Mouse (Mus musculus): ENCODE measurements around the gene Gm21974. TPM values are rescaled to one million over a fixed set of nuclear protein-coding genes. Genes with fewer than 3 reads are reported as not detected.

Gm21974 gene
- polyA plus RNA-seq, 1 experiment from 2014 or later = not detected

GRCm38 (mm10) chr7:127876467-127877348, 18.5 kb downstream of the Gm21974 start, which contains the start of gene Zfp668:
Gene Zfp668, minus strand, starts transcription at chr7:127876828.
- Histone ChIP-seq H3K4me3 (replicated peaks) (peak within 1 kb of the TSS; percentile 90), H3K36me3 (peaks cover 58% of the 10 kb centered on the region), H3K27me3 (no peaks in the 10 kb centered on the region), H3K9me3 (no peaks in the 10 kb centered on the region), H3K4me2 (peak within 1 kb of the TSS; percentile 88), H3K27ac (peak within 1 kb of the TSS; percentile 99), H3K4me1 (replicated peaks) (peaks cover 27% of the 10 kb centered on the region), H3K9ac (replicated peaks) (peak within 1 kb of the TSS; percentile 97)
- under 1% methylated on average over 60 of the region's 60 CpGs for WGBS
- peak; percentile 71 for ATAC-seq (ENCODE audit: insufficient number of reproducible peaks, insufficient read depth, low FRiP score, low TSS enrichment, low read depth)

DNA sequence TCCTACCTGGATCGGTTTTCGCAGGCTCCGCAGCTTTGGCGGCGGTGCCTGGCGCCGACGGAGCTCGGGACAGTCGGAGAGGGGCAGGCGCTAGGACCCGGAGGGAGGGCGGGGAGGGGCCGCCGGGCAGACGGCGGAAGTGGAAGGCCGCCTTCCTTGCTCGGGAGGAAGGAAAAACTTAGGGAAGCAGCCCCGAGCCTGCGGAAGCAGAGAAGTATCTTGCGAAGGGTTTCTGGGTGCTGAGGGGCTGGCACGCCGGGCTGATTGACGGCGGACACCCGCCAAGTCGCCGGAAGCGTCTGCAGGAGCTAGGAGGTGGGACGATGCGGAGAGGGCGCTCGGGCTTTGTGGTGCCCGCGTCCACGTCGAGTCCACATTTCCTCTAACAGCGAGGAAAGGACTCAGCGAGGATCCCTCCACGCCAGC, 19.2 kb downstream of the Gm21974 start, which contains the start of gene Zfp646:
TSS of gene Zfp646 (plus strand) at position 181 of the 426 bp plus-strand sequence.
- peak; percentile 85 for ATAC-seq (ENCODE audit: insufficient number of reproducible peaks, insufficient read depth, low FRiP score, low TSS enrichment, low read depth)
- Histone ChIP-seq H3K36me3 (peaks cover 56% of the 10 kb centered on the region), H3K9me3 (no peaks in the 10 kb centered on the region), H3K27ac (peak within 1 kb of the TSS; percentile 99), H3K4me1 (replicated peaks) (peaks cover 27% of the 10 kb centered on the region), H3K9ac (replicated peaks) (peak within 1 kb of the TSS; percentile 97), H3K27me3 (no peaks in the 10 kb centered on the region), H3K4me3 (replicated peaks) (peak within 1 kb of the TSS; percentile 90), H3K4me2 (peak within 1 kb of the TSS; percentile 88)
- WGBS = 0% methylated on average over 41 of the region's 41 CpGs

- Histone ChIP-seq H3K4me2 (peak overlapping the region; percentile 88), H3K27ac (peak overlapping the region; percentile 99), H3K9ac (replicated peaks) (peak overlapping the region; percentile 97), H3K4me3 (replicated peaks) (peak overlapping the region; percentile 90), H3K36me3 (peaks cover 56% of the 10 kb centered on the region), H3K27me3 (no peaks in the 10 kb centered on the region), H3K9me3 (no peaks in the 10 kb centered on the region), H3K4me1 (replicated peaks) (peaks cover 27% of the 10 kb centered on the region)
- WGBS = 2% methylated on average over 33 of the region's 43 CpGs
- peak; percentile 96 for ATAC-seq (ENCODE audit: insufficient number of reproducible peaks, insufficient read depth, low FRiP score, low TSS enrichment, low read depth)
These were observed 19.6 kb downstream of the Gm21974 start for GRCm38 (mm10) chr7:127875627-127876001.

DNA sequence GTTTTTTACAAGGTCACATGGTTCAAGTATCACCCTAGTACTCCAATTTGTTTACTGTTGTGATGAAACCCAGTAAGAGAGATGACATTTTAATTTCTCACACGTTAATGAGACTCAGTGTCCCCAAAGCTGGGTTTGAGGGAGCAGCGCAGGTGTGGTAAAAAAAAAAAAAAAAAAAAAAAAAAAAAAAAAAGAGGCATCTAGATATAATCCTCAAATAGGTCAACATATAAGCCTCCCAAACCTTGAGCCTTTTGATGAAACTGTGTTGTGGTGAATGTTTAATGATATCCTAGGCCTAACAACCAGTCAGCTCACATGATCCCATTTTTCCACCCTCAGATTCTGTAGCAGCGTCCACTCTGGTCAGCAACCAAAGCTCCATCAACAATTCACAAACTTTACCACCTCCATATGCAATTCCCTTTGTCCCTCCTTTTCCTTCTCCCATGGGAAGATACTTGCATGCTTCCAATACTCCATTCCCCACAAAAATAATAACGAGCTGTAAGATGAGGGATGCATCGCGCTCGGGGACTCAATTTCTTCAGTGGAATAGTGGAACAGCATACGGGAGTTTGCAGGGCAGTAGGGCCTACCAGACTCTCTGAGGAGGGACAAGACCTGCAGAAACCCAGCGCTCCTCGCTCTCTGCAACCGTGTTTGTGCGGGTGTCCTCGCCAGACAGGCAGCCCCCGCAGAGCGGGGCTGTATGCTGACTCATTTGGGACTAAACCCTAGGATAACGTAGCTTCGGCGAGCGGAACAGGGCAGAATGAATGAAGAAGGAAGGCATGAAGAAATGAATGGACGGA, 20.2 kb downstream of the Gm21974 start:
- 0 out of 2 replicates have a peak, but pooled peaks have one; percentile 2 for ATAC-seq (ENCODE audit: insufficient number of reproducible peaks, insufficient read depth, low FRiP score, low TSS enrichment, low read depth)
- no peaks in the 10 kb centered on the region for H3K27me3 ChIP-seq
- peak overlapping the region; percentile 99 for H3K27ac ChIP-seq
- H3K9ac ChIP-seq (replicated peaks) = peak overlapping the region; percentile 97
- peak overlapping the region; percentile 88 for H3K4me2 ChIP-seq
- H3K36me3 ChIP-seq = peaks cover 53% of the 10 kb centered on the region
- 4% methylated on average over 20 of the region's 20 CpGs for WGBS
- H3K9me3 ChIP-seq = no peaks in the 10 kb centered on the region
- peaks cover 27% of the 10 kb centered on the region for H3K4me1 ChIP-seq (replicated peaks)
- H3K4me3 ChIP-seq (replicated peaks) = peak overlapping the region; percentile 90

- no peak for ATAC-seq (ENCODE audit: insufficient number of reproducible peaks, insufficient read depth, low FRiP score, low TSS enrichment, low read depth)
- no peak overlapping the region for H3K9ac ChIP-seq (replicated peaks)
- no peak overlapping the region for H3K4me2 ChIP-seq
- WGBS = 85% methylated on average over 5 of the region's 5 CpGs
- no peak overlapping the region for H3K4me3 ChIP-seq (replicated peaks)
- peaks cover 62% of the 10 kb centered on the region for H3K36me3 ChIP-seq
- H3K27ac ChIP-seq = no peak overlapping the region
- peaks cover 17% of the 10 kb centered on the region for H3K4me1 ChIP-seq (replicated peaks)
- H3K27me3 ChIP-seq = no peaks in the 10 kb centered on the region
- no peaks in the 10 kb centered on the region for H3K9me3 ChIP-seq
These were observed 25.0 kb downstream of the Gm21974 start for GRCm38 (mm10) chr7:127870136-127870821.

DNA sequence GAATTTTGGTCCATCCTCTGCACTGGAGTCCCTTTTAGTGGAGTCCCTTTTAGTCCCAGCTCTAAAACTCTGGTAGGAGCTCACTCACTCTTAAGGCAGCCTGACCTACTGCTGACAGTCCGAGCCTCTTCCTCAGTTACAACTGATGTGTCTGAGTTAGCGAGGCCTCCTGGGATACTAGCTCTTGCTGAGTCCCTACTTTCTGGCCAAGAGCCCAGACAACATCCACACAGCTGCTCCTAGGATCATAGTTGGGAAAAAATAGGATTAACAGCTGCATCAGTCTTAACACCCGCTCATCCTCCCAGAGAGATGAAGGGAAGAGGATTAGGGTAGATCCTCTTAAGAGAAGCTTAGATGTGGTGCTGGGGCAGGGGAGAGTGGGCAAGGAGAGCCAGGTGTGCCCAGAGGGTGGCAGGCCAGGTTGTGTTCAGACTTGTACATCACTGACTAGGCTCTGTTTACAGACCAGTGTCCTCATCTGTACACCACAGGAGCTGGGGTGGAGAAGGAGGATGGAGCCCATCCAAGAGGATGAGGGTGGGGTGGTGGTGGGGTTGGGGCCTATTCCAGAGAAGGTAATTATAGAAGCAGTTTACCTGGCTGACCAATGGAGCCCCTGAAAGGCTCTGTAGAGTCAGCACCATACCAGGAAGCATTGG, 26.0 kb downstream of the Gm21974 start:
- peaks cover 72% of the 10 kb centered on the region for H3K36me3 ChIP-seq
- H3K4me2 ChIP-seq = no peak overlapping the region
- H3K9me3 ChIP-seq = no peaks in the 10 kb centered on the region
- H3K9ac ChIP-seq (replicated peaks) = no peak overlapping the region
- H3K27ac ChIP-seq = no peak overlapping the region
- peaks cover 13% of the 10 kb centered on the region for H3K4me1 ChIP-seq (replicated peaks)
- ATAC-seq (ENCODE audit: insufficient number of reproducible peaks, insufficient read depth, low FRiP score, low TSS enrichment, low read depth) = no peak
- 87% methylated on average over 3 of the region's 3 CpGs for WGBS
- no peak overlapping the region for H3K4me3 ChIP-seq (replicated peaks)
- H3K27me3 ChIP-seq = no peaks in the 10 kb centered on the region

DNA sequence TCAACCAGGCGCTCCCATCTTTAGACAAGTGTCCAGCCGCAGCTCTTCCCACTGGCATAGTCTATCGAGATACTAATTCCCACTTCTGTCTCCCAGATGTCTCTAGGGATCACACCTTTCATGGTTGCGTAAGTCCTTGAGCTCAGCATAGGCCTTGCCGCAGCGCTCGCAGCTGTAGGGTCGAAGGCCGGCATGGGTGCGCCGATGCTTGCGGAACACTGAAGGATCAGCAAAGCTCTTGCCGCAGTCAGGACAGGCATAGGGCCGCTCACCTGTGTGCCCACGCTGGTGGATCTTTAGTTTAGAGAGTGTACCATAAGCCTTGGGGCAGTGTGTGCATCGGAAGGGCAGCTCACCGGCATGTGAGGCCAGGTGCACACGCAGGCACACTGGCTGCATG, 27.6 kb downstream of the Gm21974 start:
- no peak overlapping the region for H3K4me2 ChIP-seq
- no peaks in the 10 kb centered on the region for H3K4me1 ChIP-seq (replicated peaks)
- WGBS = 96% methylated on average over 18 of the region's 18 CpGs
- H3K4me3 ChIP-seq (replicated peaks) = no peak overlapping the region
- H3K36me3 ChIP-seq = peaks cover 65% of the 10 kb centered on the region
- no peak overlapping the region for H3K27ac ChIP-seq
- no peak for ATAC-seq (ENCODE audit: insufficient number of reproducible peaks, insufficient read depth, low FRiP score, low TSS enrichment, low read depth)
- no peaks in the 10 kb centered on the region for H3K27me3 ChIP-seq
- no peaks in the 10 kb centered on the region for H3K9me3 ChIP-seq
- no peak overlapping the region for H3K9ac ChIP-seq (replicated peaks)

- H3K4me2 ChIP-seq = no peak overlapping the region
- H3K4me1 ChIP-seq (replicated peaks) = no peaks in the 10 kb centered on the region
- H3K9ac ChIP-seq (replicated peaks) = no peak overlapping the region
- H3K36me3 ChIP-seq = peaks cover 57% of the 10 kb centered on the region
- H3K27ac ChIP-seq = no peak overlapping the region
- no peak for ATAC-seq (ENCODE audit: insufficient number of reproducible peaks, insufficient read depth, low FRiP score, low TSS enrichment, low read depth)
- no peaks in the 10 kb centered on the region for H3K9me3 ChIP-seq
- no peak overlapping the region for H3K4me3 ChIP-seq (replicated peaks)
- no peaks in the 10 kb centered on the region for H3K27me3 ChIP-seq
- WGBS = 90% methylated on average over 12 of the region's 12 CpGs
These were observed 28.8 kb downstream of the Gm21974 start for GRCm38 (mm10) chr7:127866434-127866833.

DNA sequence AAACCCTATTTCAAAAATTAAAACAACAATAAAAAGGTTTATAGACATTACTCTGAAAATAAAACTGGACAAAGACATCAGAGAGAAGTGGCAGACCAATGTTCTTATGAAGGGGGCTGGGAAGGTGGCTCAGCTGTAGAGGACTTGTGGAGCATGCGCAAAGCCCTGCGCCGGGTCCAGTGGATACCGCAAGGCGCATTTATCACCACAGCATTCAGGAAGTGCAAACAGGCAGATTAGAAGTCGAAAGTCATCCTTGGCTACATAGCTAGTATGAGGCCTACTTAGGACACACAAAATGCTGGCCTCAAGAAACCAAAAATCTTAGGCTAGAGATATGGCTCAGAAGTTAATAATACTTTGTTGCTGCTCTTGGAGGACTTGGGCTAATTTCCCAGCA, 37.0 kb downstream of the Gm21974 start:
- 90% methylated on average over 6 of the region's 6 CpGs for WGBS
- H3K36me3 ChIP-seq = no peaks in the 10 kb centered on the region; the same call in 1 of the 2 replicates
- no peaks in the 10 kb centered on the region for H3K27me3 ChIP-seq
- H3K4me3 ChIP-seq (replicated peaks) = no peak overlapping the region
- H3K9me3 ChIP-seq = no peaks in the 10 kb centered on the region
- H3K4me2 ChIP-seq = no peak overlapping the region
- no peak for ATAC-seq (ENCODE audit: insufficient number of reproducible peaks, insufficient read depth, low FRiP score, low TSS enrichment, low read depth)
- H3K9ac ChIP-seq (replicated peaks) = no peak overlapping the region
- H3K4me1 ChIP-seq (replicated peaks) = no peaks in the 10 kb centered on the region
- no peak overlapping the region for H3K27ac ChIP-seq

GRCm38 (mm10) chr7:127850906-127851305, 44.3 kb downstream of the Gm21974 start:
- Histone ChIP-seq H3K27me3 (no peaks in the 10 kb centered on the region), H3K4me1 (replicated peaks) (no peaks in the 10 kb centered on the region), H3K36me3 (peaks cover 26% of the 10 kb centered on the region), H3K9me3 (no peaks in the 10 kb centered on the region), H3K9ac (replicated peaks) (no peak overlapping the region), H3K4me2 (no peak overlapping the region), H3K4me3 (replicated peaks) (no peak overlapping the region), H3K27ac (no peak overlapping the region)
- WGBS = 66% methylated on average over 5 of the region's 5 CpGs
- no peak for ATAC-seq (ENCODE audit: insufficient number of reproducible peaks, insufficient read depth, low FRiP score, low TSS enrichment, low read depth)

Data from limb, embryonic 12.5 days (tissue).